Mouse (Mus musculus) naive thymus-derived CD4-positive, alpha-beta T cell, adult 2 months (primary cell): ENCODE data around the gene Gm3233.
"Not testable (repeated sequence)": the region's sequence is repeated elsewhere in the genome, so short reads cannot be mapped to it uniquely, and the experiment has no call there.

Source experiments
- DNase-seq: peaks from one replicate; pipeline ENCODE4 v3.0.0-alpha.2; 2011; ENCODE audit warnings: low read depth

Gene Gm3233

GRCm38 (mm10) chr10:77759582-77759981 lies at the start of gene Gm3233:
Gene Gm3233 (minus strand): TSS chr10:77759682.
- not testable (repeated sequence) for DNase-seq

- no peak for DNase-seq
Measured at GRCm38 (mm10) chr10:77804095-77804494, 44.6 kb upstream of the Gm3233 start.

- DNase-seq: no peak
Measured at GRCm38 (mm10) chr10:77798921-77799508, 39.5 kb upstream of the Gm3233 start, which contains the start of gene Gm19668. Gene Gm19668 (minus strand): TSS chr10:77799133.

- not testable (repeated sequence) for DNase-seq
Measured at GRCm38 (mm10) chr10:77798164-77798920, 38.9 kb upstream of the Gm3233 start.

GRCm38 (mm10) chr10:77797677-77798076 lies 38.2 kb upstream of the Gm3233 start:
- no peak for DNase-seq

- no peak for DNase-seq
Measured at GRCm38 (mm10) chr10:77794976-77795375, 35.5 kb upstream of the Gm3233 start, which contains the start of gene Gm9639. Gene Gm9639 (minus strand): TSS chr10:77795076.

- no peak for DNase-seq
Measured at GRCm38 (mm10) chr10:77788621-77789020, 29.1 kb upstream of the Gm3233 start.

- DNase-seq: not testable (repeated sequence)
Measured at GRCm38 (mm10) chr10:77787876-77788275, 28.4 kb upstream of the Gm3233 start, which contains the start of gene Gm7137. Gene Gm7137 (minus strand): TSS chr10:77788200.

GRCm38 (mm10) chr10:77783396-77783795 lies 23.9 kb upstream of the Gm3233 start:
- not testable (repeated sequence) for DNase-seq

GRCm38 (mm10) chr10:77782442-77782841 lies 23.0 kb upstream of the Gm3233 start, which contains the start of gene Gm3250:
Gene Gm3250 (minus strand): TSS chr10:77782542.
- DNase-seq: not testable (repeated sequence)

GRCm38 (mm10) chr10:77776844-77777243 lies 17.4 kb upstream of the Gm3233 start, which contains the start of gene Gm7138:
Gene Gm7138 (minus strand): TSS chr10:77776944.
- DNase-seq: not testable (repeated sequence)

- DNase-seq: not testable (repeated sequence)
Measured at GRCm38 (mm10) chr10:77772142-77772541, 12.7 kb upstream of the Gm3233 start.

- DNase-seq: not testable (repeated sequence)
Measured at GRCm38 (mm10) chr10:77771225-77771624, 11.7 kb upstream of the Gm3233 start, which contains the start of gene Gm3238. Gene Gm3238 (minus strand): TSS chr10:77771325.

- DNase-seq: no peak
Measured at GRCm38 (mm10) chr10:77769727-77770126, 10.2 kb upstream of the Gm3233 start.

GRCm38 (mm10) chr10:77753448-77753847 lies 6.0 kb downstream of the Gm3233 start:
- DNase-seq: peak; percentile 2

GRCm38 (mm10) chr10:77752312-77752711 lies 7.2 kb downstream of the Gm3233 start:
- DNase-seq: not testable (repeated sequence)

GRCm38 (mm10) chr10:77751254-77751653 lies 8.2 kb downstream of the Gm3233 start, which contains the start of gene Gm9736:
Gene Gm9736 (minus strand): TSS chr10:77751354.
- DNase-seq: not testable (repeated sequence)

GRCm38 (mm10) chr10:77750686-77751085 lies 8.8 kb downstream of the Gm3233 start:
- not testable (repeated sequence) for DNase-seq

- DNase-seq: not testable (repeated sequence)
Measured at GRCm38 (mm10) chr10:77741924-77742688, 17.4 kb downstream of the Gm3233 start, which contains the start of gene Gm18596. Gene Gm18596 (minus strand): TSS chr10:77742638.

- no peak for DNase-seq
Measured at GRCm38 (mm10) chr10:77738929-77739328, 20.6 kb downstream of the Gm3233 start.

GRCm38 (mm10) chr10:77735928-77736327 lies 23.6 kb downstream of the Gm3233 start:
- DNase-seq: no peak

- DNase-seq: peak; percentile 4
Measured at GRCm38 (mm10) chr10:77729241-77729640, 30.2 kb downstream of the Gm3233 start.
